Mouse (Mus musculus): ENCODE results near the gene Galnt18. TPM values are rescaled to one million over a fixed set of nuclear protein-coding genes. Genes with fewer than 3 reads are reported as not detected.

The Galnt18 gene
- total RNA-seq, 2 experiments from 2014 or later: 19.3 to 21.5 TPM

GRCm38 (mm10) chr7:111636503-111636902, 143.3 kb downstream of the Galnt18 start:
- no peak for DNase-seq

- DNase-seq: peak; percentile 58
Observed at GRCm38 (mm10) chr7:111631265-111631664, 148.5 kb downstream of the Galnt18 start.

GRCm38 (mm10) chr7:111626232-111626631, 153.5 kb downstream of the Galnt18 start:
- DNase-seq: no peak

- DNase-seq: no peak
Observed at GRCm38 (mm10) chr7:111625736-111626135, 154.0 kb downstream of the Galnt18 start.

- DNase-seq: no peak
Observed at GRCm38 (mm10) chr7:111616231-111616937, 163.4 kb downstream of the Galnt18 start.

- DNase-seq: no peak
Observed at GRCm38 (mm10) chr7:111614471-111614870, 165.3 kb downstream of the Galnt18 start.

GRCm38 (mm10) chr7:111607476-111607875, 172.3 kb downstream of the Galnt18 start:
- no peak for DNase-seq

- DNase-seq: no peak
Observed at GRCm38 (mm10) chr7:111606091-111606490, 173.7 kb downstream of the Galnt18 start.

GRCm38 (mm10) chr7:111605663-111606062, 174.1 kb downstream of the Galnt18 start:
- no peak for DNase-seq

GRCm38 (mm10) chr7:111604578-111605208, 175.1 kb downstream of the Galnt18 start:
- DNase-seq: no peak

- no peak for DNase-seq
Observed at GRCm38 (mm10) chr7:111603186-111603585, 176.6 kb downstream of the Galnt18 start.

- no peak for DNase-seq
Observed at GRCm38 (mm10) chr7:111601339-111602067, 178.3 kb downstream of the Galnt18 start.

- DNase-seq: no peak
Observed at GRCm38 (mm10) chr7:111600756-111601155, 179.0 kb downstream of the Galnt18 start.

GRCm38 (mm10) chr7:111593680-111594079, 186.1 kb downstream of the Galnt18 start:
- DNase-seq: no peak

- no peak for DNase-seq
Observed at GRCm38 (mm10) chr7:111589506-111590125, 190.2 kb downstream of the Galnt18 start.

GRCm38 (mm10) chr7:111588291-111588781, 191.4 kb downstream of the Galnt18 start:
- peak; percentile 58 for DNase-seq

- DNase-seq: no peak
Observed at GRCm38 (mm10) chr7:111580547-111580946, 199.2 kb downstream of the Galnt18 start.

GRCm38 (mm10) chr7:111575096-111575495, 204.7 kb downstream of the Galnt18 start:
- peak; percentile 20 for DNase-seq

GRCm38 (mm10) chr7:111572336-111572735, 207.4 kb downstream of the Galnt18 start:
- no peak for DNase-seq

- DNase-seq: no peak
Observed at GRCm38 (mm10) chr7:111566838-111567237, 212.9 kb downstream of the Galnt18 start.

GRCm38 (mm10) chr7:111563316-111564110, 216.3 kb downstream of the Galnt18 start:
- DNase-seq: no peak

GRCm38 (mm10) chr7:111560097-111560496, 219.7 kb downstream of the Galnt18 start:
- no peak for DNase-seq

Data from heart, postnatal 4 days (tissue).